Mouse (Mus musculus) hindbrain, embryonic 15.5 days (tissue): Measurements from ENCODE around the gene Idh2. TPM values are rescaled to one million over a fixed set of nuclear protein-coding genes. Genes with fewer than 3 reads are reported as not detected.
"Not testable (repeated sequence)": the region's sequence is repeated elsewhere in the genome, so short reads cannot be mapped to it uniquely, and the experiment has no call there.

Experiments
- ATAC-seq: fragments of 200-750 bp; cut with Nextera tagmentation; 2 replicates; pipeline ENCODE4 v1.8.0; 2017; ENCODE audit warnings: low read depth, moderate number of reproducible peaks, moderate TSS enrichment; ENCODE audit not compliant: low FRiP score
- H3K27ac ChIP-seq: fragments of 300-500 bp; sonication (generic); replicated peaks from 2 replicates; pipeline ENCODE4 v1.5.1; 2015; ENCODE audit warnings: mild to moderate bottlenecking, inconsistent platforms
- H3K27me3 ChIP-seq: fragments of 300-500 bp; sonication (generic); 2 replicates; pipeline ENCODE4 v1.6.1; 2015; ENCODE audit warnings: control low read depth, inconsistent platforms
- H3K36me3 ChIP-seq: fragments of 300-500 bp; sonication (generic); 2 replicates; pipeline ENCODE4 v1.6.1; 2015; ENCODE audit warnings: control low read depth, inconsistent platforms
- H3K4me1 ChIP-seq: fragments of 300-500 bp; sonication (generic); replicated peaks from 2 replicates; pipeline ENCODE4 v1.6.1; 2015; ENCODE audit warnings: control low read depth, inconsistent platforms
- H3K4me2 ChIP-seq: fragments of 300-500 bp; sonication (generic); 2 replicates; pipeline ENCODE4 v1.6.1; 2015; ENCODE audit warnings: moderate library complexity, mild to moderate bottlenecking, inconsistent platforms
- H3K4me3 ChIP-seq: fragments of 300-500 bp; sonication (generic); 2 replicates; pipeline ENCODE4 v1.5.1; 2015; ENCODE audit warnings: mild to moderate bottlenecking, inconsistent platforms
- H3K9ac ChIP-seq: fragments of 300-500 bp; sonication (generic); 2 replicates; pipeline ENCODE4 v1.6.1; 2015; ENCODE audit warnings: inconsistent platforms
- H3K9me3 ChIP-seq: fragments of 300-500 bp; sonication (generic); 2 replicates; pipeline ENCODE4 v1.6.1; 2016; ENCODE audit warnings: control low read depth, inconsistent platforms
- WGBS: fragments of 180-500 bp; shearing (Covaris S2); methylation state at CpG from one replicate; pipeline ENCODE4 v1.1.7; 2015; 5-methylcytosine and 5-hydroxymethylcytosine counted together
- polyA plus RNA-seq: library from polyadenylated mRNA; unstranded; fragments of >200 nt; fragmentation: Nextera tagmentation; extraction: Ambion mirVana; gene quantifications from 2 replicates; pipeline ENCODE4 v1.2.1, GENCODE M21; 2015

Idh2 gene
- polyA plus RNA-seq, 1 experiment from 2014 or later, result 215 TPM

- peaks cover 27% of the 10 kb centered on the region for H3K4me1 ChIP-seq
- 98% methylated on average over 1 of the region's 1 CpGs for whole genome bisulfite sequencing
Observed at GRCm38 (mm10) chr7:80050382-80050781, 64.8 kb downstream of the Idh2 start.

GRCm38 (mm10) chr7:80049746-80050145, 65.4 kb downstream of the Idh2 start:
- Histone ChIP-seq H3K4me3 (no peak overlapping the region), H3K9ac (no peak overlapping the region), H3K27ac (no peak overlapping the region), H3K36me3 (no peaks in the 10 kb centered on the region), H3K9me3 (no peaks in the 10 kb centered on the region), H3K4me2 (no peak overlapping the region), H3K4me1 (peaks cover 30% of the 10 kb centered on the region), H3K27me3 (no peaks in the 10 kb centered on the region)
- 56% methylated on average over 2 of the region's 2 CpGs for WGBS
- ATAC-seq, result no peak

More at GRCm38 (mm10) chr7:80050382-80050781, 64.8 kb downstream of the Idh2 start:
- not testable (repeated sequence) for H3K9me3 ChIP-seq, H3K27ac ChIP-seq, H3K4me2 ChIP-seq, H3K9ac ChIP-seq, ATAC-seq, H3K4me3 ChIP-seq, H3K27me3 ChIP-seq, H3K36me3 ChIP-seq

DNA sequence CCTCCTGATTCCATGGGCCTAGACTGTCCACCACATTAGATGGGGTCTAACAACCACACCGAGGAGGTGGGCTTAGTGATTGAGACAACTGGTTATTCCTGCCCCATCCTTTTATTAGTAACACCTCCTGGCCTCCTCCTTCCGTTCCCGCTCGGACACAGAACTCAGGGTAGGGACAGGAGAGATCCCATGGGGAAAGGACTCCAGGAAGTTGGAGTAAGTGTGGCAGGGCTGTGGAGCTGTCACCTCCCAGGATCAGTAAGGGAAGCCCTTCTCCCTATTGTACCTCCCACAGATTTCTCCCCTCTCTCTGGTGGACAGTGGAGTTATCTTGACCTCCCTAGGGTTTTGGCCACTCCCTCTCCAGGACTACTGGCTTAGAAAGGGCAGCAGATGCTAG, 68.2 kb downstream of the Idh2 start:
- no peak overlapping the region for H3K4me3 ChIP-seq
- WGBS, result 85% methylated on average over 4 of the region's 4 CpGs
- H3K4me2 ChIP-seq, result no peak overlapping the region
- no peaks in the 10 kb centered on the region for H3K36me3 ChIP-seq
- H3K27me3 ChIP-seq, result no peaks in the 10 kb centered on the region
- H3K27ac ChIP-seq, result no peak overlapping the region
- H3K4me1 ChIP-seq, result peaks cover 32% of the 10 kb centered on the region
- no peak for ATAC-seq
- no peaks in the 10 kb centered on the region for H3K9me3 ChIP-seq
- no peak overlapping the region for H3K9ac ChIP-seq

Other genes with a start within 250 kb of the Idh2 start
- gene Ap3s2, start 194.7 kb downstream of the Idh2 start, polyA plus RNA-seq, result 42.0 and 43.4 TPM in 2 replicates
- gene Arpin, start 180.0 kb downstream of the Idh2 start, polyA plus RNA-seq, result 18.9 and 19.2 TPM in 2 replicates
- gene Zfp710, start 90.6 kb downstream of the Idh2 start, polyA plus RNA-seq, result 16.3 and 17.2 TPM in 2 replicates
- gene Sema4b, start 71.4 kb upstream of the Idh2 start, polyA plus RNA-seq, result 22.7 and 25.7 TPM in 2 replicates
- gene Cib1, start 117.4 kb upstream of the Idh2 start, polyA plus RNA-seq, result 36.4 and 38.3 TPM in 2 replicates
- gene Gdpgp1, start 117.5 kb upstream of the Idh2 start, polyA plus RNA-seq, result 4.5 and 4.6 TPM in 2 replicates
- 1.9 and 2.5 TPM in 2 replicates for gene Ttll13, start 131.0 kb upstream of the Idh2 start, polyA plus RNA-seq
- 65.2 and 73.8 TPM in 2 replicates for gene Ngrn, start 145.8 kb upstream of the Idh2 start, polyA plus RNA-seq
- 23.9 and 32.1 TPM in 2 replicates for gene Vps33b, start 154.3 kb upstream of the Idh2 start, polyA plus RNA-seq
- 42.0 and 51.8 TPM in 2 replicates for gene Prc1, start 179.1 kb upstream of the Idh2 start, polyA plus RNA-seq
- gene Rccd1, start 209.1 kb upstream of the Idh2 start, polyA plus RNA-seq, result 13.8 and 14.4 TPM in 2 replicates
- 56.1 and 61.2 TPM in 2 replicates for gene Unc45a, start 225.6 kb upstream of the Idh2 start, polyA plus RNA-seq
- 21.9 and 22.7 TPM in 2 replicates for gene Hddc3, start 227.7 kb upstream of the Idh2 start, polyA plus RNA-seq